Mouse (Mus musculus) mesoderm, embryonic 11.5 days (tissue): ENCODE results near the gene Cdyl.

Experiments
- DNase-seq: peaks from one replicate; pipeline ENCODE4 v3.0.0-alpha.2; 2012; ENCODE audit warnings: low read depth, low spot score

Gene Cdyl

GRCm38 (mm10) chr13:35797811-35798522, 138.3 kb downstream of the Cdyl start:
- no peak for DNase-seq

- no peak for DNase-seq
Measured at GRCm38 (mm10) chr13:35798645-35799044, 139.0 kb downstream of the Cdyl start.

GRCm38 (mm10) chr13:35800270-35800669, 140.6 kb downstream of the Cdyl start:
- no peak for DNase-seq

DNA sequence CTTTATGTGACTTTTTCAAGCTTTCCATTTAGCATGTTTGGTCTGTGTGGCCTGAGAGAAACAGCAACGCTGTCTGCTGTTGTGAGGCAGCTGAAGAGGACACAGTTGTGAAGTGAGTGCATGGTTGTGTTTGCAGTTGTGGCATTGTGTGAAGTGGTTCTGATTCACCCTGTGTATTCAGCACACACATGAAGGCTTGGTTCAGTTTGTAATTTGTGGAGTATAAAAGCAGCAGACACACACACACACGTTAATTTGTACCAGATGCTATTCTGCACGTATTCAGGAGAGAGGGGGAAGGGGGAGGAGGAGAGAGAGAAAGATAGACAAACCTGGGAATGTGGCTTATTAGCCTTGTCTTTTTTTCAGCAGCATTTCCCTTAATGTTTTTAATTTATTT, 146.1 kb downstream of the Cdyl start:
- no peak for DNase-seq

DNA sequence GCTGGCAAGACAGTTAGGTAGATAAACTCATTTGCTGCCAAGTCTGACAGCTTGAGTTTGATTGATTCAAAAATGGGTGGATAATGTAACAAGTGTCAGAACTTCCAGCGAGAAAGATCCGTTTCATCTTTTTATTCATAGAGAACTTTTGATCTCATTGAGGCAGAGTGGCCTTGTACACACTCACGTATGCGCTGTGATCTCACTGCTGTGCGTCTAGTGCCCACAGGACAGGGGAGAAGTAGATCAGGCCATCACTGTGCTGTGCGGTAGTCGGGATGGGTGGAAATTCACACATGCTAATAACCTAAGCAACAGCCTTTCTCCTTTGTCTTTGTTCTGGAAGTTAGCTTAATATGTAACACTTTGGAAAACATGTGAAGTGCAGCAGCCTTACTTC, 146.5 kb downstream of the Cdyl start:
- DNase-seq: no peak

DNA sequence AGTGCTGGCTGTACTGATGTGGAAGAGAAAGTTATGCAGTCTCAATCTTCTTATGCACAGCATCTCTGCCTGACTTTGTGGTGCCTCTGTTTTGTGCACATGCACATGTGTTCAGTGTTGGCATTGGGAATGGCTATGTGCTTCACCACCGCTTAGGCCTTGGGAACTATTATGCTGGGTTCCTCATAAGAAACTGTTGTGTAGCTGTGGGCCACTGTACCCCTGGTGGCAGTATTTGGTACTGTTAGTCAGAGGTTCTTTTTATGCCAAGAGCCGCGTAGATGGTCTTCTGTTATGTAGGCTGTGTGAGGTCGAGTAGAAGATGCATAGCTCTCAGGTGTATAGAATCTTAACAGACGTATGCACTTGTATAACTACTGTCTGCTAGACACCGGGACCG, 147.4 kb downstream of the Cdyl start:
- no peak for DNase-seq

- DNase-seq: no peak
Measured at GRCm38 (mm10) chr13:35807525-35807924, 147.9 kb downstream of the Cdyl start.

GRCm38 (mm10) chr13:35807940-35808339, 148.3 kb downstream of the Cdyl start:
- no peak for DNase-seq

- DNase-seq: no peak
Measured at GRCm38 (mm10) chr13:35809252-35810159, 149.9 kb downstream of the Cdyl start.

- DNase-seq: no peak
Measured at GRCm38 (mm10) chr13:35810160-35810537, 150.5 kb downstream of the Cdyl start.

- no peak for DNase-seq
Measured at GRCm38 (mm10) chr13:35811361-35812190, 151.9 kb downstream of the Cdyl start.

DNA sequence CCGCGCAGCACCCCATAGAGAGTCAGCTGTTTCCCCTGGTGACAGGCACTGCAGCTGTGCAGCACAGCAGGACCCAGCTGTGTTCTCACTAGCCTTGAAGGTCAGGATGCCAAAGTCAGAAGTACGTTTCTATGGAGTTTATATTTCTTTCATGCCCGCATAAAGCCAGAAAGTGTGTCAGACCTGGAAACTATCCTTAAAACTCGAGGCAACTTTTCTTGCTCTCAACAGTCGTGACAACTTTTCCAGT, 152.5 kb downstream of the Cdyl start:
- no peak for DNase-seq

GRCm38 (mm10) chr13:35813348-35814127, 153.9 kb downstream of the Cdyl start:
- no peak for DNase-seq

GRCm38 (mm10) chr13:35815205-35815726, 155.6 kb downstream of the Cdyl start:
- no peak for DNase-seq

- DNase-seq: no peak
Measured at GRCm38 (mm10) chr13:35815782-35816368, 156.2 kb downstream of the Cdyl start.

DNA sequence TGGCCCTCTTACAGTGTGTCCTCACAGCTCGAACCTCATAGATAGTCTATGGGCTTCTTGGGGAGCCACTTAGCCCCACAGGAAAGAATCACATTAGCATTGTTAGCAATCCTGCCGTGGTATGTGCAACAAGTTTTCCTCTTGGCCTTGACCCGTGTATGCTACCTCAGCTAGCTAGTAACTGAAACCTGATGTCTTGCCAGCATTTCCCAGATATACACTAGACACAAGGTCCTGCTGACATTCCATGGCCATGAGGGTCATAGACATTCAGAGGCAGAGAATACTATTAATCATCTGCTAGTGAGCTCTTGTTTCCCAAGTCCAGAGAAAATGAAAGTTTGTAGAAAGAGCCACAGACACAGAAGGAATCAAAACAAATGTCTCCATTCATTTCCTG, 158.0 kb downstream of the Cdyl start:
- peak; percentile 45 for DNase-seq

DNA sequence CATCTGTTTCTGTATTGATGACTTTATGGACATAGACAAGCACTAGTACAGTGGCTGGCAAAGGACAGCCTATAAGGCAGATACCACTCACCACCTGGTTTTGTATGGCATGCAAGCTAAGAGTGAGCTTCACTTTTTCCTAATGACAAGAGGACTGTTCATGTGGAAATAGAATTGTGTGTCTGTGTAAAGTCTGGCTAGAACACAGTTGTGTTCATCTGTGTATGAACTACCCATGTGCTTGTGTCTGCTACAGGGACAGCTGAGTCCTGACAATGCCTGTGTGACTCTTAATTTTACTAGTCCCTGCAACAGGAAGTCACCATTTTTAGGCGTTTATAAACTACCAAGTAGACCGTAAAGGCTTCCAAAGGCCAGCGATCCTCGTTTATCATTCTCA, 158.4 kb downstream of the Cdyl start:
- no peak for DNase-seq

GRCm38 (mm10) chr13:35821821-35822454, 162.3 kb downstream of the Cdyl start:
- no peak for DNase-seq

- no peak for DNase-seq
Measured at GRCm38 (mm10) chr13:35822795-35823194, 163.2 kb downstream of the Cdyl start.

GRCm38 (mm10) chr13:35825639-35826038, 166.0 kb downstream of the Cdyl start:
- DNase-seq: no peak
